Mouse (Mus musculus) bone marrow, adult 2 months (tissue): ENCODE measurements around the gene Olfr105-ps.

ENCODE experiments used
- CTCF ChIP-seq: fragments of 200-500 bp; IDR thresholded peaks from 2 replicates; pipeline ENCODE4 v1.5.1; 2011; ENCODE audit warnings: low read length, control low read depth; ENCODE audit not compliant: control insufficient read depth, insufficient read depth
- POLR2A ChIP-seq: fragments of 200-500 bp; IDR thresholded peaks from 2 replicates; pipeline ENCODE4 v1.6.1; 2011; ENCODE audit warnings: low read depth, mild to moderate bottlenecking, control low read depth, low read length, borderline replicate concordance; ENCODE audit not compliant: control insufficient read depth

DNA sequence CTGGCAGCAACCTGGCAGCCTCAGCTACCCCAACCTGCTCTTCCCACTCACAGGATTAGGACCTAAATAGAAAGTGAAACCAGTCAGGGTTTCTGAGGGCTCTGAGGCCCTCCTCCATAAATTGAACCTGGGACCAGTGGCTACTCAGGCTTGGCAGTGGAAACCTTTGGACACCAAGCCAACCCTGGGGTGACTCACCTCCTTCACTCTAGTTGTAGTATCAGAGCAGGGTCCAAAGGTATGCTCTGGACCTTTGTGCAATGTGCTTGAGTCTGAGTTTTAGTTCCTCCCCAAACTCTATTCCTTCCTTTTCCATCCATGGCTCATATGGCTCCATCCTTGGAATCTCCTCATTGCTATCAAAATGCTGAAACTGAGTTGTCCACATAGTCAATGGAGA is 34.5 kb downstream of the Olfr105-ps start:
- TF ChIP-seq CTCF, result no peak
- TF ChIP-seq POLR2A, result no peak
